In the genomic region with DNA sequence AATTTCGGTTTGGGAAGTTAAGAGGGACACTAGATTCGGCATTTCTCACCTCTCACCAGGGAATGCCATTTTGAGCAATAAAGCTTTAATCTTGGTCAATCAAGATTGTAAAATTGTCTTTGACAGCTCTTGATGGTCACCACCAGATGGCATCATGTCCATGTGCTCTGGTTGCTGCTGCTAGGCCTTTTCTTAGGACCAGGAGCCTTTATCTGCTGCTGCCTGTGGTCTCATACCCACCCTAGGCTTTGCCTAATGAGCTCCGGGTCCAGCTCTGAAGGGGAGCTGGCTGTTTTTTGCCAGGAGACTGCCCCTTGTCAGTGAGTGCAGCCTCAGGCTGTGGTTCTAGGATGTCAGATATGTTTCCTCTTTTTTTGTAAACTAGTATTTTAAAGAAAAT, we compare ENCODE assay signal across 8 mouse cellular contexts. TPM values are rescaled to one million over a fixed set of nuclear protein-coding genes. Genes with fewer than 3 reads are reported as not detected.
DNase-seq lines count a peak whose midpoint lies in the region; ATAC-seq and TF ChIP-seq lines count a peak whose summit lies in the region.

No protein-coding gene starts in this region.

- no peaks in the 10 kb centered on the region for H3K9me3 ChIP-seq in forebrain, embryonic 14.5 days (replicated peaks; ENCODE audit: control insufficient read depth, low read length)

- TF ChIP-seq CTCF in gastrocnemius, adult 2 months (IDR thresholded peaks at IDR 0.05): peak; percentile 63
- peak; percentile 40 for TF ChIP-seq CTCF in lung, adult 2 months (IDR thresholded peaks at IDR 0.05; ENCODE audit: insufficient read depth, low read length)

- H3K9ac ChIP-seq in forebrain, embryonic 14.5 days (ENCODE audit: low read length): no peak overlapping the region

- intact Hi-C loops in gastrocnemius, adult 2 months (cut with DNase I): loop anchor here (1.0 kb wide), 1 partner anchor 123 kb away; no protein-coding TSS in a partner anchor
- intact Hi-C loops in gastrocnemius, postnatal 36 days (cut with DNase I): loop anchor here (1.0 kb wide), 1 partner anchor 123 kb away; no protein-coding TSS in a partner anchor

- ATAC-seq in forebrain, embryonic 14.5 days: no peak

- H3K4me1 ChIP-seq in lung, adult 2 months (ENCODE audit: control insufficient read depth, insufficient read depth, low read length): no peaks in the 10 kb centered on the region
- no peaks in the 10 kb centered on the region for H3K4me1 ChIP-seq in forebrain, embryonic 14.5 days (ENCODE audit: control insufficient read depth, insufficient read depth, low read length)

- WGBS in lung, adult 2 months: 28% methylated on average over 3 of the region's 3 CpGs
- 48% methylated on average over 3 of the region's 3 CpGs for WGBS in forebrain, embryonic 14.5 days

- H3K27me3 ChIP-seq in forebrain, embryonic 14.5 days (replicated peaks; ENCODE audit: control insufficient read depth, insufficient read depth, low read length): no peaks in the 10 kb centered on the region

- peak; percentile 32 for DNase-seq in gastrocnemius, adult 2 months
- DNase-seq in gastrocnemius, postnatal 36 days: no peak
- DNase-seq in lung, adult 2 months: no peak
- DNase-seq in lung, adult 18-20 months: no peak
- DNase-seq in forebrain, embryonic 14.5 days (ENCODE audit: low spot score): peak; percentile 70
- peak; percentile 27 for DNase-seq in retina, postnatal 7 days (ENCODE audit: low read depth, low spot score)
- DNase-seq in c-Kit-positive CD71-positive TER-119-positive erythroid progenitor cells, embryonic 14.5 days (ENCODE audit: low spot score): no peak
- DNase-seq in adrenal gland, postnatal 4 days (ENCODE audit: low spot score in 2 of 2): no peak

- H3K4me2 ChIP-seq in forebrain, embryonic 14.5 days (ENCODE audit: low read length): no peak overlapping the region

- no peak overlapping the region for H3K4me3 ChIP-seq in gastrocnemius, adult 2 months
- no peak overlapping the region for H3K4me3 ChIP-seq in lung, adult 2 months (replicated peaks; ENCODE audit: extremely low read depth, low read depth, low read length)
- no peak overlapping the region for H3K4me3 ChIP-seq in forebrain, embryonic 14.5 days (ENCODE audit: low read depth, low read length)

- H3K27ac ChIP-seq in gastrocnemius, adult 2 months: no peak overlapping the region
- no peak overlapping the region for H3K27ac ChIP-seq in forebrain, embryonic 14.5 days (ENCODE audit: low read depth, low read length)

- TF ChIP-seq POLR2A in lung, adult 2 months (IDR thresholded peaks at IDR 0.05; ENCODE audit: borderline replicate concordance, extremely low read depth, low read depth, low read length): no peak

- H3K36me3 ChIP-seq in forebrain, embryonic 14.5 days (ENCODE audit: control insufficient read depth, insufficient read depth, low read length): no peaks in the 10 kb centered on the region

RNA-seq across cellular contexts. Expression of a gene that starts 44.8 kb away (rescaled TPM):
- not detected for total RNA-seq in gastrocnemius, adult 2 months (2021)
- not detected for total RNA-seq in gastrocnemius, postnatal 36 days (2021)
- 0.05 and 0.20 TPM in 2 replicates for polyA plus RNA-seq in lung, adult 2 months (2012; rRNA removed)
- 5.9 and 8.5 TPM in 2 replicates for polyA plus RNA-seq in forebrain, embryonic 14.5 days (2014; fragmentation: Nextera tagmentation; extraction: Ambion mirVana)
- total RNA-seq in adrenal gland, postnatal 4 days (2021): 10 to 100 TPM; 68.3 to 68.7 TPM

Comparison
In these comparisons a context has a peak if more than half of its experiments do, and no peak if none do; other contexts are left out.
1. DNase-seq: peak in gastrocnemius, adult 2 months (single experiment), forebrain, embryonic 14.5 days (single experiment) and retina, postnatal 7 days (single experiment); none in gastrocnemius, postnatal 36 days (0 of 2), lung, adult 2 months (single experiment), lung, adult 18-20 months (0 of 2), c-Kit-positive CD71-positive TER-119-positive erythroid progenitor cells, embryonic 14.5 days (single experiment) and adrenal gland, postnatal 4 days (0 of 2).
2. RNA of a gene that starts 44.8 kb away (total RNA-seq): 68.3 to 68.7 TPM in adrenal gland, postnatal 4 days; not detected in gastrocnemius, adult 2 months and not detected in gastrocnemius, postnatal 36 days; every median in the first group is over 10 times any median in the second.